Mouse (Mus musculus) stomach, postnatal 0 days (tissue): ENCODE results near the gene Mrtfa.

ENCODE experiments used
- CTCF ChIP-seq: IDR thresholded peaks from 2 replicates; pipeline ENCODE4 v1.5.1; 2016; ENCODE audit warnings: antibody characterized with exemption, low read depth, mild to moderate bottlenecking, moderate library complexity
- EP300 ChIP-seq: optimal IDR thresholded peaks from 2 replicates; pipeline ENCODE3; 2016; ENCODE audit warnings: antibody characterized with exemption

DNA sequence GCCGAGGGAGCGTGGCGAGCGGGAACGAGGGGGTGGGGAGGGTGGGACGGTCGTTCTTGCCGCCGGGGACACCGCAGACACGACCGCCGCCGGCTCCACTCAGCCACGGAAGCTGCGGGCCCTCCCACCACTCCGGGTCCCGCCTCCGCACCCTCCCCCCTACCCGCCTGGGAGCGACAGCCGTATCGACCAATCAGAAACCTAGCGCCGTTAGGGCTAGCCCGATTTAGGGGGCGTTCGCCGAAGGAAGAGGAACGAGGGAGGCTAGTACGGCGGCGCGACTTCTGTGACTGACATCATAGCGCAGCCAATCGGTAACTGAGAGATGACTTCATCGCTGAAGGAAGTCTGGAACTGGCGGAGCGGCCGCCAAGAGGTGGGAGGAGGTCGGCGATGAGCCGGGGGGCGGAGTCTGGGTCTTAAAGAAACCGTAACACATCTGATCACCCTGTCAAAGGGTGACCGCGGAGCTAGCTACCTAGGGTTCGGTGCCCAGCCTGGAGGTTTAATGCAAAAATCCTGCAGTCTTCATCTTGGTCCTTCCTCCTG lies at the start of gene Mrtfa:
- no peak for TF ChIP-seq CTCF
- no peak for TF ChIP-seq EP300
